Mouse (Mus musculus): ENCODE measurements at regions not wholly inside any gene's neighbourhood (a gene's known extent, or its start where the extent isn't known, plus 50 kb on each side); places are given as distances from the start of the nearest gene placed in this dataset.

DNA sequence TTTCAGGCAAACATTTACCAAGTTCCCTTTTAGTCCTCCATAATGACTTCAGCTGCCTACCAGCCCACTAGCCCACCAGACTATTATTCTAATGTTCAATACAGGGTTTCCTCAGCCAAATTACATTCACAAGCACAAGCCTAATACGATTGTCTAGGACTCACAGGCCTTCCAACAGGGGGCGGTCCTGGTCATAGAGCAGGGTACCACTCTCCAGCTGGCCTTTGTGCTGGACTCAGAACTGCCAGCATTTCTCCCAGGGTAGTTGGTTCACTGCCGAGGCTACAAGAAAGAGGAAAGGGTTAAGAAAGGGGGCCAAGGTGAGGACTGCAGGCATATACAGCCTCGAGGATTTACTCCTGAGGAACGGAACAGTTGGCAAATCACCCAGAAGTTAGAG, 108.8 kb downstream of the Adcyap1r1 start:
- TF ChIP-seq POLR2A (IDR thresholded peaks at IDR 0.05; ENCODE audit: insufficient read depth, low read depth, low read length) (no peak), CTCF (IDR thresholded peaks at IDR 0.05; ENCODE audit: insufficient read depth, low read depth, low read length) (no peak)
